Mouse (Mus musculus) small intestine, adult 2 months (tissue): ENCODE measurements around the gene Frk.

ENCODE experiments used
- CTCF ChIP-seq: fragments of 200-500 bp; IDR thresholded peaks from 2 replicates; pipeline ENCODE4 v1.5.1; 2012; ENCODE audit warnings: low read depth, mild to moderate bottlenecking, control low read depth, inconsistent platforms, low read length, moderate library complexity, mixed read lengths; ENCODE audit not compliant: insufficient replicate concordance, insufficient read length; ENCODE audit errors: extremely low read depth
- POLR2A ChIP-seq: fragments of 200-500 bp; IDR thresholded peaks from 2 replicates; pipeline ENCODE4 v1.6.1; 2012; ENCODE audit warnings: low read depth, mild to moderate bottlenecking, control low read depth, inconsistent platforms, low read length, moderate library complexity

DNA sequence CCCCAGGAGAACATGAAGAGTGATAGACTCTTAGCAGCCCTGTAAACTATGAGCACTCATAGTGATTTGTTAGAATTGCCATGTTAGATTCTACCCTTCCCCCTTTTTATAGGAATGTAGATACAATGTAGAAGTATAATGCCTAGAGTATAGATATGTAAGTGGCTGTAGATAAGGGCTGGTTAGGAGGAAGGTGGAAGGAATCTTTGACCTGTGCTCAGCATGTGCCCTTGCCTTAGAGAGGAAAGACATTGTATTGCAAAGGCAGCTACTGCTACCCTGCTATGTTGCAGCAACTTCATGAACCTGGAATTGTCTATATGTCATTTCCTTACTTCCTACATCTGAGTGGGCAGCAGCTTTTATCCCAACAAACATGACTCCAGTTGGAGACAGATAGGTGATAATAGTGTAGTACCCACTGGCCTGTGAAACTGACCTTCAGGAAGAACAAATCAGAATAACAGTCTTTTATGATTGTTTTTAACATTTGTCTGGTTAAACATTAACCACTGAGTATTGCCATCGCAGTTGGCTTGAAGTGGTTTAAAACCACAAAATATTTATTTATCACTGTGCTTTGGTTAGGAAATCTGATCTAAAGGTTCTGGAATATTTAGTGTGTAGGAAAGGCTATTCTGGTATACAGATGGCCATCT, 80.4 kb downstream of the Frk start:
- no peak for TF ChIP-seq POLR2A
- no peak for TF ChIP-seq CTCF
